Mouse (Mus musculus) neural tube, embryonic 13.5 days (tissue): ENCODE measurements around the gene Lpar6. TPM values are rescaled to one million over a fixed set of nuclear protein-coding genes. Genes with fewer than 3 reads are reported as not detected.
A peak's percentile ranks its signal among the peaks of the same experiment; 100 is the strongest.

ENCODE experiments used
- ATAC-seq: fragments of 200-750 bp; cut with Nextera tagmentation; 2 replicates; pipeline ENCODE4 v1.8.0; 2017; ENCODE audit warnings: low read depth, mild to moderate bottlenecking, moderate TSS enrichment, moderate library complexity
- H3K27ac ChIP-seq: fragments of 300-500 bp; sonication (generic); replicated peaks from 2 replicates; pipeline ENCODE4 v1.5.1; 2015; ENCODE audit warnings: moderate library complexity, mild to moderate bottlenecking, inconsistent platforms
- H3K27me3 ChIP-seq: fragments of 300-500 bp; sonication (generic); 2 replicates; pipeline ENCODE4 v1.6.1; 2015; ENCODE audit warnings: mild to moderate bottlenecking, inconsistent platforms
- H3K36me3 ChIP-seq: fragments of 300-500 bp; sonication (generic); 2 replicates; pipeline ENCODE4 v1.6.1; 2015; ENCODE audit warnings: mild to moderate bottlenecking, inconsistent platforms
- H3K4me1 ChIP-seq: fragments of 300-500 bp; sonication (generic); replicated peaks from 2 replicates; pipeline ENCODE4 v1.6.1; 2015; ENCODE audit warnings: inconsistent platforms
- H3K4me2 ChIP-seq: fragments of 300-500 bp; sonication (generic); 2 replicates; pipeline ENCODE4 v1.6.1; 2015; ENCODE audit warnings: inconsistent platforms, mild to moderate bottlenecking, moderate library complexity
- H3K4me3 ChIP-seq: fragments of 300-500 bp; sonication (generic); 2 replicates; pipeline ENCODE4 v1.5.1; 2015; ENCODE audit warnings: mild to moderate bottlenecking, inconsistent platforms
- H3K9ac ChIP-seq: fragments of 300-500 bp; sonication (generic); 2 replicates; pipeline ENCODE4 v1.6.1; 2015; ENCODE audit warnings: moderate library complexity, mild to moderate bottlenecking, inconsistent platforms
- H3K9me3 ChIP-seq: fragments of 300-500 bp; sonication (generic); 2 replicates; pipeline ENCODE4 v1.6.1; 2016; ENCODE audit warnings: inconsistent platforms
- WGBS: fragments of 180-500 bp; shearing (Covaris S2); methylation state at CpG from one replicate; pipeline ENCODE4 v1.1.7; 2015; 5-methylcytosine and 5-hydroxymethylcytosine counted together
- polyA plus RNA-seq: library from polyadenylated mRNA; unstranded; fragments of >200 nt; fragmentation: Nextera tagmentation; extraction: Ambion mirVana; gene quantifications from 2 replicates; pipeline ENCODE4 v1.2.1, GENCODE M21; 2015

The Lpar6 gene
- polyA plus RNA-seq, 1 experiment from 2014 or later: 6.5 TPM

- ATAC-seq: peak; percentile 20; the same call in 1 of the 2 replicates
- H3K9ac ChIP-seq: no peak overlapping the region
- no peak overlapping the region for H3K4me3 ChIP-seq
- no peak overlapping the region for H3K4me2 ChIP-seq
- peak overlapping the region; percentile 75 for H3K27ac ChIP-seq
- 0 out of 2 replicates have a peak, but pooled peaks cover 7% of the 10 kb centered on the region for H3K36me3 ChIP-seq
- H3K4me1 ChIP-seq: peaks cover 43% of the 10 kb centered on the region
- no peaks in the 10 kb centered on the region for H3K9me3 ChIP-seq
- H3K27me3 ChIP-seq: no peaks in the 10 kb centered on the region
- WGBS: 6% methylated on average over 2 of the region's 2 CpGs
These were observed 3.1 kb upstream of the Lpar6 start for GRCm38 (mm10) chr14:73234468-73235031.

- Histone ChIP-seq H3K4me1 (peaks cover 33% of the 10 kb centered on the region), H3K4me3 (peak overlapping the region; percentile 48), H3K27me3 (no peaks in the 10 kb centered on the region), H3K36me3 (peaks cover 6% of the 10 kb centered on the region), H3K9ac (peak overlapping the region; percentile 73), H3K9me3 (no peaks in the 10 kb centered on the region), H3K27ac (peak overlapping the region; percentile 91), H3K4me2 (peak overlapping the region; percentile 60)
- ATAC-seq: peak; percentile 90
- under 1% methylated on average over 20 of the region's 20 CpGs for WGBS
These were observed 979 bp downstream of the Lpar6 start for GRCm38 (mm10) chr14:73238498-73239250.

- 1% methylated on average over 6 of the region's 6 CpGs for WGBS
- no peak for ATAC-seq
- H3K27ac ChIP-seq: peak overlapping the region; percentile 91
These were observed 1.6 kb downstream of the Lpar6 start for GRCm38 (mm10) chr14:73239291-73239690.

GRCm38 (mm10) chr14:73239857-73240256 is 2.2 kb downstream of the Lpar6 start:
- WGBS: 43% methylated on average over 3 of the region's 3 CpGs
- Histone ChIP-seq H3K9ac (no peak overlapping the region), H3K36me3 (peaks cover 6% of the 10 kb centered on the region), H3K27me3 (no peaks in the 10 kb centered on the region), H3K4me2 (peak overlapping the region; percentile 30; the same call in 1 of the 2 replicates), H3K4me1 (peaks cover 24% of the 10 kb centered on the region), H3K4me3 (no peak overlapping the region; the same call in 1 of the 2 replicates), H3K27ac (no peak overlapping the region), H3K9me3 (no peaks in the 10 kb centered on the region)
- ATAC-seq: no peak

More at GRCm38 (mm10) chr14:73239291-73239690, 1.6 kb downstream of the Lpar6 start:
- H3K9me3 ChIP-seq: no peaks in the 10 kb centered on the region
- H3K4me2 ChIP-seq: peak overlapping the region; percentile 60
- peaks cover 30% of the 10 kb centered on the region for H3K4me1 ChIP-seq
- peaks cover 6% of the 10 kb centered on the region for H3K36me3 ChIP-seq
- no peaks in the 10 kb centered on the region for H3K27me3 ChIP-seq
- H3K9ac ChIP-seq: peak overlapping the region; percentile 73
- peak overlapping the region; percentile 48 for H3K4me3 ChIP-seq

- Histone ChIP-seq H3K9ac (no peak overlapping the region), H3K36me3 (peaks cover 6% of the 10 kb centered on the region), H3K27ac (no peak overlapping the region), H3K4me1 (no peaks in the 10 kb centered on the region; the same call in 1 of the 2 replicates), H3K4me3 (no peak overlapping the region), H3K9me3 (no peaks in the 10 kb centered on the region), H3K4me2 (no peak overlapping the region), H3K27me3 (no peaks in the 10 kb centered on the region)
- WGBS: 95% methylated on average over 2 of the region's 2 CpGs
- ATAC-seq: no peak
These were observed 6.4 kb downstream of the Lpar6 start for GRCm38 (mm10) chr14:73244061-73244597.

GRCm38 (mm10) chr14:73250056-73250455 is 12.4 kb downstream of the Lpar6 start:
- H3K4me1 ChIP-seq: peaks cover 14% of the 10 kb centered on the region; the same call in 1 of the 2 replicates
- WGBS: 93% methylated on average over 2 of the region's 2 CpGs
- no peaks in the 10 kb centered on the region for H3K36me3 ChIP-seq
- no peak overlapping the region for H3K4me2 ChIP-seq
- H3K9ac ChIP-seq: no peak overlapping the region
- H3K9me3 ChIP-seq: no peaks in the 10 kb centered on the region
- no peak overlapping the region for H3K27ac ChIP-seq
- ATAC-seq: no peak
- H3K4me3 ChIP-seq: no peak overlapping the region
- H3K27me3 ChIP-seq: no peaks in the 10 kb centered on the region

GRCm38 (mm10) chr14:73252276-73252675 is 14.6 kb downstream of the Lpar6 start:
- ATAC-seq: no peak
- no peaks in the 10 kb centered on the region for H3K27me3 ChIP-seq
- H3K27ac ChIP-seq: no peak overlapping the region
- H3K9me3 ChIP-seq: no peaks in the 10 kb centered on the region
- WGBS: 46% methylated on average over 2 of the region's 2 CpGs
- H3K36me3 ChIP-seq: no peaks in the 10 kb centered on the region
- peaks cover 14% of the 10 kb centered on the region; the same call in 1 of the 2 replicates for H3K4me1 ChIP-seq
- no peak overlapping the region for H3K9ac ChIP-seq
- no peak overlapping the region for H3K4me3 ChIP-seq
- H3K4me2 ChIP-seq: no peak overlapping the region

- ATAC-seq: no peak
- Histone ChIP-seq H3K4me1 (peaks cover 14% of the 10 kb centered on the region; the same call in 1 of the 2 replicates), H3K9ac (no peak overlapping the region), H3K27me3 (no peaks in the 10 kb centered on the region), H3K4me3 (no peak overlapping the region), H3K4me2 (no peak overlapping the region), H3K27ac (no peak overlapping the region), H3K36me3 (no peaks in the 10 kb centered on the region), H3K9me3 (no peaks in the 10 kb centered on the region)
- WGBS: 23% methylated on average over 6 of the region's 6 CpGs
These were observed 16.0 kb downstream of the Lpar6 start for GRCm38 (mm10) chr14:73253453-73254251.

GRCm38 (mm10) chr14:73254412-73254811 is 16.7 kb downstream of the Lpar6 start:
- WGBS: 48% methylated on average over 4 of the region's 4 CpGs
- Histone ChIP-seq H3K4me3 (no peak overlapping the region), H3K27me3 (no peaks in the 10 kb centered on the region), H3K9me3 (no peaks in the 10 kb centered on the region), H3K4me1 (peaks cover 14% of the 10 kb centered on the region; the same call in 1 of the 2 replicates), H3K27ac (no peak overlapping the region), H3K4me2 (no peak overlapping the region), H3K9ac (no peak overlapping the region), H3K36me3 (no peaks in the 10 kb centered on the region)
- ATAC-seq: no peak

GRCm38 (mm10) chr14:73255426-73255970 is 17.8 kb downstream of the Lpar6 start:
- WGBS: 54% methylated on average over 3 of the region's 3 CpGs

GRCm38 (mm10) chr14:73257348-73257747 is 19.7 kb downstream of the Lpar6 start:
- WGBS: 76% methylated on average over 7 of the region's 7 CpGs

More at GRCm38 (mm10) chr14:73255426-73255970, 17.8 kb downstream of the Lpar6 start:
- ATAC-seq: no peak
- Histone ChIP-seq H3K4me1 (peaks cover 14% of the 10 kb centered on the region; the same call in 1 of the 2 replicates), H3K9ac (no peak overlapping the region), H3K36me3 (no peaks in the 10 kb centered on the region), H3K4me3 (no peak overlapping the region), H3K27ac (no peak overlapping the region), H3K27me3 (no peaks in the 10 kb centered on the region), H3K4me2 (no peak overlapping the region), H3K9me3 (no peaks in the 10 kb centered on the region)

More at GRCm38 (mm10) chr14:73257348-73257747, 19.7 kb downstream of the Lpar6 start:
- Histone ChIP-seq H3K9me3 (no peaks in the 10 kb centered on the region), H3K4me1 (peaks cover 14% of the 10 kb centered on the region; the same call in 1 of the 2 replicates), H3K27ac (no peak overlapping the region), H3K4me3 (no peak overlapping the region), H3K36me3 (peaks cover 4% of the 10 kb centered on the region), H3K4me2 (no peak overlapping the region), H3K9ac (no peak overlapping the region), H3K27me3 (no peaks in the 10 kb centered on the region)
- no peak for ATAC-seq
